17 mouse cellular contexts compared by ENCODE assay signal in the genomic region with DNA sequence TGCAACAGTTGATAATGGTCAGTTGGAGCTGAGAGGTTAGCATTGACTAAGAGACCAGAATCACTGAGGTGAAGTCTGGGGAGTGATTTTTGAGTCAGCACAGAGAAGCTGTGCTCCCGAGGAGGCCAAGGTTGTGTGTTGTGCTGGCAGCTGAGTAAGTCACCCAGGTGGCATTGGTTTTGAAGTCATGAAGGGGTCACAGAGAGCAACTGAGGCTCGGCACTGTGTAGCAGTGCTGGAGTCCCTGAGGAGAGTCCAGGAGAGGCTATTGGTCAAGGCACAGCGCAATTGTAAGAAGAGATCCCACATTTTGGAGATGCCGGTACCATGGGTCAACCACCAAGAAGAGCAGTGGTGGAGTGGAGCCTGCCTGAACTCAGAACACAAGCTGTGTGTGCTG. TPM values are rescaled to one million over a fixed set of nuclear protein-coding genes. Genes with fewer than 3 reads are reported as not detected.
DNase-seq lines count a peak whose midpoint lies in the region; ATAC-seq lines count a peak whose summit lies in the region.
"Had no signal": no experiment of that assay in that cellular context is flagged by ENCODE, and none has a peak within 500 bp of the region (broad histone marks: within the 10 kb centered on the region; RNA-seq: fewer than 3 reads in every experiment).

No protein-coding gene starts in this region.

- H3K9ac ChIP-seq in kidney, embryonic 14.5 days (ENCODE audit: low read depth, low read length), result no peak overlapping the region
- H3K9ac ChIP-seq in kidney, embryonic 15.5 days, result no peak overlapping the region
- H3K9ac ChIP-seq: embryonic facial prominence, embryonic 13.5 days; embryonic facial prominence, embryonic 15.5 days; forebrain, embryonic 12.5 days had no signal

- H3K4me3 ChIP-seq in kidney, embryonic 14.5 days (ENCODE audit: low read length), result no peak overlapping the region
- no peak overlapping the region for H3K4me3 ChIP-seq in kidney, embryonic 15.5 days (replicated peaks)
- H3K4me3 ChIP-seq: embryonic facial prominence, embryonic 13.5 days; embryonic facial prominence, embryonic 15.5 days; erythroblast, embryonic 14.5 days; forebrain, embryonic 10.5 days; forebrain, embryonic 12.5 days had no signal

- 90% methylated on average over 4 of the region's 4 CpGs for WGBS in kidney, embryonic 14.5 days
- 81% methylated on average over 4 of the region's 4 CpGs for WGBS in kidney, embryonic 15.5 days

- DNase-seq in heart, adult 11 months, result peak; percentile 81
- DNase-seq in heart, postnatal 36 days, result no peak
- DNase-seq: adrenal gland, adult 2 months; adrenal gland, postnatal 10 days; adrenal gland, postnatal 25 days; cerebellum, adult 11 months; cerebellum, adult 8-10 months; cerebellum, adult 9-11 months had no signal

- no peaks in the 10 kb centered on the region for H3K36me3 ChIP-seq in kidney, embryonic 14.5 days (ENCODE audit: control insufficient read depth, insufficient read depth, low read length)
- peaks cover 16% of the 10 kb centered on the region; the same call in 1 of the 2 replicates for H3K36me3 ChIP-seq in kidney, embryonic 15.5 days
- H3K36me3 ChIP-seq: forebrain, embryonic 12.5 days had no signal

- no peak overlapping the region for H3K27ac ChIP-seq in kidney, embryonic 14.5 days (ENCODE audit: low read depth, low read length)
- no peak overlapping the region for H3K27ac ChIP-seq in kidney, embryonic 15.5 days
- H3K27ac ChIP-seq: embryonic facial prominence, embryonic 13.5 days; embryonic facial prominence, embryonic 15.5 days; forebrain, embryonic 10.5 days; forebrain, embryonic 12.5 days had no signal

- ATAC-seq in kidney, embryonic 14.5 days (ENCODE audit: low FRiP score, low TSS enrichment), result 0 out of 2 replicates have a peak, but pooled peaks have one; percentile 39
- no peak for ATAC-seq in kidney, embryonic 15.5 days (replicated peaks; ENCODE audit: low FRiP score)
- ATAC-seq: forebrain, embryonic 14.5 days; forebrain, embryonic 16.5 days had no signal

- no peaks in the 10 kb centered on the region for H3K27me3 ChIP-seq in kidney, embryonic 14.5 days (ENCODE audit: control insufficient read depth, insufficient read depth, low read length)
- H3K27me3 ChIP-seq in kidney, embryonic 15.5 days, result no peaks in the 10 kb centered on the region
- H3K27me3 ChIP-seq: embryonic facial prominence, embryonic 13.5 days; embryonic facial prominence, embryonic 15.5 days; forebrain, embryonic 12.5 days had no signal

- H3K9me3 ChIP-seq in kidney, embryonic 14.5 days (ENCODE audit: control insufficient read depth, low read length), result no peaks in the 10 kb centered on the region
- no peaks in the 10 kb centered on the region for H3K9me3 ChIP-seq in kidney, embryonic 15.5 days (replicated peaks)
- H3K9me3 ChIP-seq: embryonic facial prominence, embryonic 13.5 days; embryonic facial prominence, embryonic 15.5 days; forebrain, embryonic 10.5 days; forebrain, embryonic 12.5 days had no signal

- intact Hi-C loops in heart, postnatal 36 days (cut with DNase I), result loop anchor here (5.0 kb wide), 1 partner anchor 47 kb away; no protein-coding TSS in a partner anchor

- no peak overlapping the region for H3K4me2 ChIP-seq in kidney, embryonic 14.5 days (replicated peaks; ENCODE audit: low read depth, low read length)
- no peak overlapping the region for H3K4me2 ChIP-seq in kidney, embryonic 15.5 days
- H3K4me2 ChIP-seq: embryonic facial prominence, embryonic 13.5 days; embryonic facial prominence, embryonic 15.5 days; forebrain, embryonic 12.5 days had no signal

- H3K4me1 ChIP-seq in kidney, embryonic 14.5 days (ENCODE audit: control insufficient read depth, insufficient read depth, low read length), result no peaks in the 10 kb centered on the region
- H3K4me1 ChIP-seq in kidney, embryonic 15.5 days, result peaks cover 22% of the 10 kb centered on the region

RNA-seq across cellular contexts. Expression of gene Fto, which starts 11.6 kb away (rescaled TPM):
- total RNA-seq in heart, postnatal 36 days (2021), result 10 to 100 TPM; 62.9 to 68.3 TPM
- 44.7 and 94.3 TPM in 2 replicates for polyA plus RNA-seq in kidney, embryonic 14.5 days (2014; fragmentation: Nextera tagmentation; extraction: Ambion mirVana)
- 80.4 and 86.9 TPM in 2 replicates for polyA plus RNA-seq in kidney, embryonic 15.5 days (2015; fragmentation: Nextera tagmentation; extraction: Ambion mirVana)

RNA-seq across cellular contexts. Expression of gene Rpgrip1l, which starts 11.9 kb away (rescaled TPM):
- 1 to 10 TPM; 1.7 to 3.8 TPM for total RNA-seq in heart, postnatal 36 days (2021)
- 14.3 and 14.9 TPM in 2 replicates for polyA plus RNA-seq in kidney, embryonic 14.5 days (2014; fragmentation: Nextera tagmentation; extraction: Ambion mirVana)
- 10.7 and 14.4 TPM in 2 replicates for polyA plus RNA-seq in kidney, embryonic 15.5 days (2015; fragmentation: Nextera tagmentation; extraction: Ambion mirVana)
